Mouse (Mus musculus) hindbrain, embryonic 16.5 days (tissue): ENCODE measurements around the gene Atp1a1. TPM values are rescaled to one million over a fixed set of nuclear protein-coding genes. Genes with fewer than 3 reads are reported as not detected.

Experiments
- ATAC-seq: fragments of 200-750 bp; cut with Nextera tagmentation; 2 replicates; pipeline ENCODE4 v1.8.0; 2017; ENCODE audit warnings: moderate TSS enrichment, moderate library complexity
- H3K27ac ChIP-seq: fragments of 300-500 bp; sonication (generic); 2 replicates; pipeline ENCODE4 v1.5.1; 2014; ENCODE audit warnings: low read depth, mild to moderate bottlenecking, control low read depth, low read length, moderate library complexity
- H3K27me3 ChIP-seq: fragments of 300-500 bp; sonication (generic); replicated peaks from 2 replicates; pipeline ENCODE4 v1.6.1; 2014; ENCODE audit warnings: low read length; ENCODE audit not compliant: control insufficient read depth, insufficient read depth
- H3K36me3 ChIP-seq: fragments of 300-500 bp; sonication (generic); 2 replicates; pipeline ENCODE4 v1.6.1; 2014; ENCODE audit warnings: mild to moderate bottlenecking, low read length, moderate library complexity, mixed read lengths; ENCODE audit not compliant: control insufficient read depth, insufficient read depth
- H3K4me1 ChIP-seq: fragments of 300-500 bp; sonication (generic); 2 replicates; pipeline ENCODE4 v1.6.1; 2014; ENCODE audit warnings: low read depth, low read length; ENCODE audit not compliant: control insufficient read depth, insufficient read depth
- H3K4me2 ChIP-seq: fragments of 300-500 bp; sonication (generic); 2 replicates; pipeline ENCODE4 v1.6.1; 2014; ENCODE audit warnings: mild to moderate bottlenecking, low read length, control low read depth, moderate library complexity
- H3K4me3 ChIP-seq: fragments of 300-500 bp; sonication (generic); 2 replicates; pipeline ENCODE4 v1.5.1; 2014; ENCODE audit warnings: mild to moderate bottlenecking, low read length, control low read depth, moderate library complexity
- H3K9ac ChIP-seq: fragments of 300-500 bp; sonication (generic); 2 replicates; pipeline ENCODE4 v1.6.1; 2014; ENCODE audit warnings: low read depth, mild to moderate bottlenecking, control low read depth, low read length, moderate library complexity
- H3K9me3 ChIP-seq: fragments of 300-500 bp; sonication (generic); 2 replicates; pipeline ENCODE4 v1.6.1; 2014; ENCODE audit warnings: mild to moderate bottlenecking, low read length, moderate library complexity; ENCODE audit not compliant: control insufficient read depth
- WGBS: fragments of 180-500 bp; shearing (Covaris S2); extraction: QIAGEN DNeasy Blood & Tissue Kit; methylation state at CpG from one replicate; pipeline ENCODE4 v1.1.7; 2014; 5-methylcytosine and 5-hydroxymethylcytosine counted together
- polyA plus RNA-seq: library from polyadenylated mRNA; unstranded; fragments of >200 nt; fragmentation: Nextera tagmentation; extraction: Ambion mirVana; gene quantifications from 2 replicates; pipeline ENCODE4 v1.2.1, GENCODE M21; 2015

Atp1a1 gene
- polyA plus RNA-seq, result 67.5 and 74.9 TPM in 2 replicates

GRCm38 (mm10) chr3:101604550-101605223, at the start of gene Atp1a1:
Atp1a1 (minus strand) TSS chr3:101604684.
- H3K27me3 ChIP-seq, result no peaks in the 10 kb centered on the region
- WGBS, result under 1% methylated on average over 43 of the region's 64 CpGs
- H3K27ac ChIP-seq, result peak within 1 kb of the TSS; percentile 84
- H3K4me2 ChIP-seq, result peak within 1 kb of the TSS; percentile 75
- peaks cover 34% of the 10 kb centered on the region for H3K4me1 ChIP-seq
- peak within 1 kb of the TSS; percentile 50 for H3K4me3 ChIP-seq
- peak within 1 kb of the TSS; percentile 77 for H3K9ac ChIP-seq
- H3K9me3 ChIP-seq, result no peaks in the 10 kb centered on the region
- ATAC-seq, result peak; percentile 98
- H3K36me3 ChIP-seq, result no peaks in the 10 kb centered on the region

GRCm38 (mm10) chr3:101653446-101653845, 49.0 kb upstream of the Atp1a1 start:
- Histone ChIP-seq H3K27me3 (no peaks in the 10 kb centered on the region), H3K4me2 (no peak overlapping the region), H3K9me3 (no peaks in the 10 kb centered on the region), H3K4me1 (peaks cover 3% of the 10 kb centered on the region; the same call in 1 of the 2 replicates), H3K4me3 (no peak overlapping the region), H3K27ac (0 out of 2 replicates have a peak overlapping the region, but pooled peaks have one; percentile 36), H3K9ac (no peak overlapping the region), H3K36me3 (no peaks in the 10 kb centered on the region)
- peak; percentile 48; the same call in 1 of the 2 replicates for ATAC-seq
- 40% methylated on average over 7 of the region's 7 CpGs for WGBS

GRCm38 (mm10) chr3:101652967-101653366, 48.5 kb upstream of the Atp1a1 start:
- 62% methylated on average over 2 of the region's 2 CpGs for WGBS
- peak; percentile 42; the same call in 1 of the 2 replicates for ATAC-seq

GRCm38 (mm10) chr3:101650328-101650727, 45.8 kb upstream of the Atp1a1 start:
- Histone ChIP-seq H3K9me3 (no peaks in the 10 kb centered on the region), H3K4me2 (no peak overlapping the region), H3K4me3 (no peak overlapping the region), H3K27me3 (no peaks in the 10 kb centered on the region), H3K27ac (no peak overlapping the region), H3K9ac (no peak overlapping the region), H3K36me3 (no peaks in the 10 kb centered on the region), H3K4me1 (peaks cover 3% of the 10 kb centered on the region; the same call in 1 of the 2 replicates)
- ATAC-seq, result no peak
- 81% methylated on average over 2 of the region's 2 CpGs for WGBS

More at GRCm38 (mm10) chr3:101652967-101653366, 48.5 kb upstream of the Atp1a1 start:
- H3K4me3 ChIP-seq, result no peak overlapping the region
- H3K36me3 ChIP-seq, result no peaks in the 10 kb centered on the region
- H3K9me3 ChIP-seq, result no peaks in the 10 kb centered on the region
- H3K4me1 ChIP-seq, result peaks cover 3% of the 10 kb centered on the region; the same call in 1 of the 2 replicates
- H3K27ac ChIP-seq, result no peak overlapping the region
- H3K9ac ChIP-seq, result no peak overlapping the region
- H3K4me2 ChIP-seq, result no peak overlapping the region
- H3K27me3 ChIP-seq, result no peaks in the 10 kb centered on the region

GRCm38 (mm10) chr3:101649271-101649670, 44.8 kb upstream of the Atp1a1 start:
- Histone ChIP-seq H3K9ac (no peak overlapping the region), H3K36me3 (no peaks in the 10 kb centered on the region), H3K9me3 (no peaks in the 10 kb centered on the region), H3K27me3 (no peaks in the 10 kb centered on the region), H3K4me3 (no peak overlapping the region), H3K4me1 (peaks cover 3% of the 10 kb centered on the region; the same call in 1 of the 2 replicates), H3K4me2 (no peak overlapping the region), H3K27ac (no peak overlapping the region)
- WGBS, result 69% methylated on average over 2 of the region's 2 CpGs
- ATAC-seq, result no peak

GRCm38 (mm10) chr3:101648096-101648793, 43.8 kb upstream of the Atp1a1 start:
- Histone ChIP-seq H3K27ac (no peak overlapping the region), H3K27me3 (no peaks in the 10 kb centered on the region), H3K9ac (no peak overlapping the region), H3K4me3 (no peak overlapping the region), H3K9me3 (no peaks in the 10 kb centered on the region), H3K36me3 (no peaks in the 10 kb centered on the region), H3K4me2 (no peak overlapping the region), H3K4me1 (no peaks in the 10 kb centered on the region)
- WGBS, result 74% methylated on average over 13 of the region's 13 CpGs
- no peak for ATAC-seq

- H3K4me1 ChIP-seq, result no peaks in the 10 kb centered on the region
- WGBS, result 47% methylated on average over 5 of the region's 5 CpGs
- H3K27me3 ChIP-seq, result no peaks in the 10 kb centered on the region
- no peak overlapping the region for H3K4me2 ChIP-seq
- H3K36me3 ChIP-seq, result no peaks in the 10 kb centered on the region
- no peak overlapping the region for H3K9ac ChIP-seq
- H3K27ac ChIP-seq, result no peak overlapping the region
- no peak for ATAC-seq
- H3K4me3 ChIP-seq, result no peak overlapping the region
- H3K9me3 ChIP-seq, result no peaks in the 10 kb centered on the region
Measured at GRCm38 (mm10) chr3:101646806-101647205, 42.3 kb upstream of the Atp1a1 start.

GRCm38 (mm10) chr3:101645569-101646106, 41.2 kb upstream of the Atp1a1 start:
- Histone ChIP-seq H3K36me3 (no peaks in the 10 kb centered on the region), H3K27ac (no peak overlapping the region), H3K27me3 (no peaks in the 10 kb centered on the region), H3K4me3 (no peak overlapping the region), H3K4me1 (no peaks in the 10 kb centered on the region), H3K9ac (no peak overlapping the region), H3K9me3 (no peaks in the 10 kb centered on the region), H3K4me2 (no peak overlapping the region)
- WGBS, result 48% methylated on average over 1 of the region's 1 CpGs
- ATAC-seq, result no peak
